Mouse (Mus musculus) thymus, postnatal 36 days (tissue): Measurements from ENCODE around the gene Nusap1.
"Not testable (repeated sequence)": the region's sequence is repeated elsewhere in the genome, so short reads cannot be mapped to it uniquely, and the experiment has no call there.

ENCODE experiments used
- DNase-seq, 2 experiments: peaks; one replicate each; pipeline ENCODE4 v3.0.0; 2022; ENCODE audit warnings: mixed read lengths in 2 of 2

Gene Nusap1

GRCm38 (mm10) chr2:119662220-119663182 lies 44.4 kb downstream of the Nusap1 start, which contains the start of gene Ndufaf1:
Ndufaf1 (minus strand) TSS chr2:119662827.
- DNase-seq = peak; percentile 79 to 82

GRCm38 (mm10) chr2:119665744-119666143 lies 47.6 kb downstream of the Nusap1 start:
- DNase-seq = not testable (repeated sequence)

- peak in 1 of 2 experiments; percentile 9 for DNase-seq
Measured at GRCm38 (mm10) chr2:119669010-119669409, 50.9 kb downstream of the Nusap1 start.

- DNase-seq = peak; percentile 96 to 98
Measured at GRCm38 (mm10) chr2:119674525-119675214, 56.6 kb downstream of the Nusap1 start, which contains the start of gene Rtf1. Rtf1 (plus strand) TSS chr2:119675068.

- no peak for DNase-seq
Measured at GRCm38 (mm10) chr2:119675215-119675784, 57.2 kb downstream of the Nusap1 start.

- DNase-seq = no peak
Measured at GRCm38 (mm10) chr2:119675831-119676230, 57.7 kb downstream of the Nusap1 start.

GRCm38 (mm10) chr2:119683706-119684105 lies 65.6 kb downstream of the Nusap1 start:
- DNase-seq = no peak

- DNase-seq = no peak
Measured at GRCm38 (mm10) chr2:119692003-119692701, 74.1 kb downstream of the Nusap1 start.

- DNase-seq = no peak
Measured at GRCm38 (mm10) chr2:119694826-119695225, 76.7 kb downstream of the Nusap1 start.

GRCm38 (mm10) chr2:119696111-119696510 lies 78.0 kb downstream of the Nusap1 start:
- no peak for DNase-seq

GRCm38 (mm10) chr2:119698472-119698871 lies 80.4 kb downstream of the Nusap1 start:
- no peak for DNase-seq

GRCm38 (mm10) chr2:119699962-119700361 lies 81.9 kb downstream of the Nusap1 start:
- no peak for DNase-seq
